Mouse (Mus musculus) layer of hippocampus, postnatal 10 days (tissue): ENCODE data around the gene Adamts9. TPM values are rescaled to one million over a fixed set of nuclear protein-coding genes. Genes with fewer than 3 reads are reported as not detected.

Source experiments
- DNase-seq, 2 experiments: peaks; one replicate each; pipeline ENCODE4 v3.0.0; 2021; ENCODE audit warnings: low spot score in 2 of 2
- total RNA-seq, 2 experiments: library from RNA; stranded (reverse); gene quantifications; 2 replicates each; pipeline ENCODE4 v1.2.3; 2021

Gene Adamts9
- total RNA-seq, 2 experiments from 2014 or later: 14.0 to 14.9 TPM

DNA sequence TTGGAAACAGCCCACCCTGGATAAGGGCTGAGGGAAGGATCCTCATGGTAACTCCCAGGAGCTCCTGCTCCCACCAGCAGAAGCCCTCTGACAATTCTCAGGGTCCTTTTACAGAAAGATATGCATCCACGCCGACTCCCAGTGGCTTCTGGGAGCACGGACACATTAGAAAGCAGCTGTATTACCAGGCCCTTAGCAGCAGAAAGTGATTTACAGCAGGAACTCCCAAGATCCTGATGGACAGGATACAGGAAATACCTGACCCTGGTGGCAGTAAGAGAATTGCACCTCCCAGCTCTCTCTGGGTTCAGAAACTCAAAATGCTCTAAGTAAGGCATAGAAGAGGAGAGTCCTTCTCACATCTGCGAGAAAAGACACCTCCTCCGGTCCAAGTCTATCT lies 15.0 kb downstream of the Adamts9 start:
- DNase-seq: no peak

DNA sequence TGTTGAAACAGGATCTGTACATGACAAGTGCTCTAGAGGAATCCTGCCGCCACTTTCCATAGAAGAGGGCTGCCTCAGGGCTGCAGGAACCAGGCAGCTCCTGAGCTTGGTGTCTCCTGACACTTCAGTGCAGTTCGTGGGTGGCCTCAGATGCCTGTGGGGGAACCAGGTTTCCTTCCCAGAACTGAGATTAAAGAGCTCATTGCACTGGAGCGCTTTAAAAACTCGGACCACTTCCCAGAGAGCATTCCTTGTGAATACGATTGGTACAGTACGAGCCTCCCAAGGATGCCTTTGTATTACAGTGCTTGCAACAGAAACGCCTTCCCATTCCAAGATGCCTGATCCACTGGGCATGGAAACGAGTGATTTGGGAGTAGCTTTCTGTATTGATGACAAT lies 18.8 kb downstream of the Adamts9 start:
- DNase-seq: no peak

DNA sequence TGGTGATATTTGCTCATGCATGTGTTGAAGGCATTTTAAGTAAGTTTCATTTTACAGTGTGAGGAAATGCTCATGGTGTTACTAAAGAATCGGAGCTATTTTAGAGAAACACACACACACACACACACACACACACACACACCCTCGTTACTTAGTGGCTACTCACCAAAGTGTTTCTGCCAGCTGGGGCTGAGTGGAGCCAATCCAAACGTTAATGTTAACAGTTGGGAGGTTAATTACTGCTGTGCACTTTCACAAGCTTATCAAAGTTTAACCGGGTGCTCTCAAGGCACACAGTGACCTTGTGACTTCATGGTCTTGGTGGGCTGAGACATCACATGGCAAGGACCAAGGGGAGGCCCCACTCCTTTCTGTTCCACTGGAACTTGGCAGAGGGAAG lies 21.4 kb downstream of the Adamts9 start:
- no peak for DNase-seq

DNA sequence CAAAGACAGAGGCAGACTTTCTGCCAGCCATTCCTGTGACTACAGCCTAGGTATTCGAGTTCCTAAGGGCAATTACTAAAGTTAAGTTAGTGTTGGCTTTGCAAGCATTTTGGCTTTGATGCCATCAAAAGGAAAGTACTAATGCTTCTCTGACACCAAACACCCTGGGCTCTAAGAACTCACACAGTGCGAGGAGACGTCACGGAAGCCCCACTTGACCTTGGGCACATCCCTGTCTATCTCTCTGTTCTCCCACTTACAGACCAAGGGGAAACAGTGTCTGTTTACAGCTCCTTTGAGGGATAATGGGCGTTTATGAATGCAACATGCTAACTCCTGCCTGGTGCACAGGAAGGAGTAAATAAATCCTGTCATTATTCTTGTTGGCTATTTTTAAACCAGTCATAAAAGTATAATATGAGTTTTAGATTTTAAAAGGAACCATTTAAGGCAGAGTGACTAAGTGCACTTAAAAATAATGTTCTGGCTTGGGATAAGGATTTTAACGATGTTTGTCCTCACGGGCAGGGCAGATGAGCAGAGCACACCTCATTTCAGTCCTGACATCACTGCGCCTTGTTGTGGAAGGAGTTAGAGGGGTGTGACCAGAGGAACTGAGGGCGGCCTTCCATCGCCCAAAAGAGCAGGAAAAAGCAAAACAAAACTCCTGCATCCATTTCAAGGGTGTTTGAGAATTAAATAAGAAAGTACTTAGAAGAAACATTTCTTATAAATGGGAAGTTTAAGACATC lies 22.2 kb downstream of the Adamts9 start:
- no peak for DNase-seq

DNA sequence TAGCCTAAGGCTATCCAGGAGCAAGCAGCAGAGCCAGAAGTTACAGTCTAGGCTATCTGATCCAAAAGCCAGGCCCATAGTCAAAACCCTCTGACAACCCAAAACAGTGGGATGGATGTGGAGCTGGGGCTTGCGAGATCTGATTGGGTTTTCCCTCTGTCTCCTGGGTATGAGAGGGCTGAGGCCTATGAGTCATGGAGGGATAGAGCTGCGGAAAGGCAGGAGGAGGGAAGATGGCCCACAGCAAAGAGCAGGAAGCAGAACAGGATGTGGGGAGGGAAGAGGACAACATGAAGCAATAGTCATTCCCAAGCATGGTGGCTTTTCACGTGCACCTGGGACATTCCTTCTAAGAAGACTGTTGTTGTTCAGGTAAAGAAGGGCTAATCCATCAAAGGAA lies 32.7 kb downstream of the Adamts9 start:
- DNase-seq: no peak

DNA sequence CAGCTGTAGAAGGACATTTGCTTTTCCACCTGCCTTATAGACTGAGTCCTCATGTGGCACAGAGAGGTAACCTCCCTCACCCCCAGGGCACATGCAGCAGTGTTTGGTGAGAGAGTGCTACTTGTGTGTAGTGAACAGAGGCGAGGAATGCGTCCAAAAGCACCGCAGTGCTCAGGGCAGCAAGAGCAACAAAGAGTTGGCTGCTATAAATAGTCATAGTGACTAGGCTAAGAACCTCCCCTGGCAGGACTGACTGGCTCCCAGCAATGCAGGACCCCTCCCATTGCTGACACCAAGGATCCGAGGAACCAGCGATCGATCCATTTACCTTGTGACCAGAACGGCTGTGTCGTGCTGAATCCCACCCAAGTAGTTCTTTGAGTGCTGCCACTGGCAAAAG lies 33.9 kb downstream of the Adamts9 start:
- no peak for DNase-seq

DNA sequence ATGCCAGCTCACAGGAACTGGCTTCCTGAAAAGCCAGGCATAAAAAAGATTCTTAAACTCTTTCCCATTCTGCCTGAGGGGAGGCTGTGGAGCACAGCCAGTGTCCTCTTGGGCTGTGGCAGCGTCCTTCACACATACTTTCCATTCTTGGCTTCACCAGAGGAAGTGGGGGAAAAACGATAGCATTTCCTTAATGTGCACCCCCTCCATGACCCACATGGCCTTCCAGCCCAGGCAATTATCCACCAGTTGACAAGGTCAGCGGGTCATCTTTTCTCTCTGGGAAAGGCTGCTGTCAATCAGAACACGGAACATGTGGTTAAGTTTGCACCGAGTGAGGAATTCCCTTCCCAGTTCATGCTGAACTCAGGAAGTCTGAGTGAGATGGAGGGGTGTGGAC lies 37.4 kb downstream of the Adamts9 start:
- no peak for DNase-seq

DNA sequence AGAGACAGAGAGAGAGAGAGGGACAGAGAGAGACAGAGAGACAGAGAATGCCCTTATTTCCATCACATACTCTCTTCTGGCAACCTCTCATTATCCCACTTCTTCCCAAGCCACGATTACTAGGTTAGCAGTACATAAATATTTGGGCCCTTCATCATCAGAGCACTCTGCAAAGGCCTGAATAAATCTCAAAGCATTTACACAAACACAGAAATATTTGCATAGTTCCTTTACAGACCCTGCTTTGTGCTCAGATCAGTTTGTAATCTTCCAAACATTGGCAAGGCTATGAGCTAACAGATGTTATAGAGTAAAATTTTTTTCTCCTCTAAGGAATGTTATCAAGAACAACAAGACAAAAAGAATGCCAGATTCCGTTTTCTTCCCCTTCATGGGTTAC lies 38.8 kb downstream of the Adamts9 start:
- DNase-seq: no peak

DNA sequence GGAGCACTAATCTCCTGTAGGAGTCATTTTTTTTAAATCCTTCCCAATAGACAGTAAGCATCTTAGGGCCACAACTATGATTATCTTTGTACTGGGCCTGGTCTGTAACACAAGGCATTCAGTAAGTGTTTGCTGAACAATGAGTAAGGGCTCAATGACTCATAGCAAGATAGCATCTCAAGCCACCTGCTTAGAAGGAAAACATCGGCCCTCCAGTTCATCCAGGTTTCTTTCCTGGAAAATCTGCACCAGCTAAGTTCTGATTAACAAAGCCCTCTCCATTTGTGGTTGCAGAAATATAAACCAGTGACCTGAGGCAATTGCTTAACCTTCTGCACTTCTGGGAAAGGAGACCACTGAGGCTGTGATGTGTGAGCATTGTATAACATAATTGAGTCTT lies 39.3 kb downstream of the Adamts9 start:
- DNase-seq: no peak

DNA sequence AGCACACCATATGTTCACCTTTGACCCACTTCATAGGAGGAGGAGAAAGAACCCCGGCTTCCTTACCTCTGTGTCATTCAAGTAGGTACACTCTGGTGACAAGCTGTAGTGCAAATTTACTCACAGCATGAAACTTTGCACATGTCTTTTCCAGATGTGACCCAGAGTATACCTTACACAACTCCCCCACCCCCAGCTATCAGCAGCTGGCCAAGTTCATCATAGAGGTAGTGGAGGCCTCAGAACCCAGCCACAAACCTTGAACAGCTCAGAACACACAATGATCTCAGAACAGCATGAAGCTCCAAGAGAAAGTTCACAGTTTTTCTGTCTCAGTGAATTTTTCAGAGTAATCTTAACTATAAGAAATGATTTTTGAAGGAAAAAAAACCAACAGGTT lies 51.8 kb downstream of the Adamts9 start:
- DNase-seq: no peak

DNA sequence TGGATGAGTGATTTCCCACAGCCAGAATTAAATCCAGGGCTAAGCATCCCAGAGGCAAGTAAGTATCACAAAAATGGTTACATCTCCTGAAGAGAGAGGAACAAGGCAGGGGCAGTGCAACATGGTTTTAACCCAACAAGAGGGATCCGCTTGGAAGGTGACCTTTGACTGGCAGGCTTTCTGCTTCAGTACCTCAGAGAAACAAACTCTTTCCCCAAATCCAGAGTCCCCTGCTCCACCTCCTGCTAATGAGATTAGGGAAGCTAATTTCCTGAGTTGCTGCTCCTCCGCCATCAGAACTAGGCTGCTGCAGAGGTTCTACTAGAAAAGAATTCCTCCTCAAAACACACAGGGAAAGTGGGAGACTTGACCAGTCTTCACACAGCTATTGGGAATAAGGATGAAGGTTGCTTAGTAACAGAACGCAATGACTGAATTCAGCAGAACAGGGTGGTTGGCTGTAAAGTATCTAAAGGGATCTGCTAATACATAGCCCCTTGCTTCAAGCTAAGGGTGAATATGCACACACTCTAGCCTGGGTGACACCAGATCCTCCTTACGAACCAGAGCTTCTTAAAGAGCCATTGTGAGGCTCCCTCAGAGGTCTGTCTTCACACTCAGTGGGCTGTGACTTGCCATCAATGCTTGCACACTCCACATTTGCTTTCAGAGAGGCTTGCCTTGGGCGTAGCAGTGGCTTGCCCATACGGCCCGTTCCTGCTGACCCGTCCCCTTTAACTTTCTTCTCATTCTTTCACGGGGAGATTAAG lies 60.0 kb downstream of the Adamts9 start:
- DNase-seq: no peak

DNA sequence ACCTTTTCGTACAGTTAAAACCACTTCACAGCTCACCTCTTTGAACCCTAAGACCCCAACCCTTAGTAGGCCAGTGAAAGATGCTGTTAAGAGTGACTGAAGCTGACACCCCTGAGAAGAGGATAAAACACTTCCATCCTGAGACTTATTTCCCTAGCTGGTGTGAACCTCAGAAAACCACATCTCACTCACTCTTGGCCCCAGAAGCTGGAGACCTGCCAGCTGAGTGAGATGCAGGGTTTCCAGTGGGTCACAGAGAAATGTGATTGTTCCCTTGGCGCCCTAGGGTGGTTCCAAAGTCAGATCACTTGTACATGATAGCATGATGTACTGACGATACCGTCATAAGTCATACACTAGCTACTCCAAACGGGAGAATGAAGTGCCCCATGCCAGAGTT lies 60.8 kb downstream of the Adamts9 start:
- DNase-seq: no peak

DNA sequence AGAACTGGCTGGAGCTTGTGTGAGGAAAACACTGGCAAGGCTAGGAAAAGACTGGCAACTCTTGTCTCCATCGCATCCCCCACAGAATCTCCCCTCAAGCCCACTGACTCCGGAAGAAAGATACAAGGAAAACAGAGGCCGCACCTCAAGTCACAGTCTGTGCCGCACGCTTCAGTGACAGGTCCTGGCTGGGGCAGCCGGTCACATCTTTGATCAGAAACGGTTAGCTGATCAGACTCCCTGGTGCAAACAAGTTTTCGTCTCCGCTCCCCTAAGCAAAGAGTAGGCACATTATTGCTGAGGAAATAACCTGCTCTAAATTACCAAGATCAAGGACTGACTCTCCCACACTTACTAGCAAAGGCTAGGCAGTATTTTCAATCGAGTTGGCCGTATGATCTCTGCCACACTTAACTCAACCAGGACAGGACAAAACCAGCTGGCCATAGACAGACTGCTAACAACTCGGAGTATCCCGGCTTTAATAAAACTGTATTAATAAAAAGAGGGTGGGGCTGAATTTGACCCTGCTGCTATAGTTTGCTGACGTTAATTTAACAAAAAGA lies 63.5 kb downstream of the Adamts9 start:
- DNase-seq: no peak

DNA sequence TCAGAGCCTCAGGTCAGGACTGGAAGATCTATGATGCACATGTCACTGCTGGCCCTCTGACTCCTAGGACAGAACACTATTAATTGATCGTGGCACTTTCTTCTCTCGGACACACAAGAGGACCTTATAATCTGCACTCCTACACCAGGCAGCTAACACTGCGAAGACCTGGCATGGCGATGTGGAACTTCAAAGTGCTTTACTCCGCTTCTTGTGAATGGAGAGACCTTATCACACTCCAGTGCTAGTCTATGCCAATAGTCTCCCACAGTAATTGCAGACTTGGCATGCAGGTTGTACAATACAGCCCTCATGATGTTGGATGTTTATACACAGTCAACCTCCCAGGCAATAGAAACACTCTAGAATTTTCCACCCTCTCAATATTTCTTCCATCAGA lies 64.5 kb downstream of the Adamts9 start:
- no peak for DNase-seq

DNA sequence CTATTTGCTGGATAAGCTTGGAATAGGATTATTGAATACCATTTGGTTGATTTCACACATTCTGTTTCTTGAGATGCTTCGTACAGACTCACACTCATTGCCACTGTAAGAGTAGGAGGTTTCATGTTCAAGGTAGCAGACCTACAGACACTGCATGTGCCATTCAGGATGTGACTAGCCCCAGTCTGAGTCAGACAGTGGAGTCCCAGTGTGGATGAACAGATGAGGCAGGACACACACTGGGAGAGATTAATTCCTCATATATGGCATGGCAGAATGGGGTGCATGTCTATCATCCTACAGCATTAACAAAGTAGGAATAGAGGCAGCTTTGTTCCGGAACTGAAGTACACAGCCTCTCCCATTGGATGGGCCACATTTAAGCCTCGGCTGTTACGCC lies 66.1 kb downstream of the Adamts9 start:
- DNase-seq: no peak

DNA sequence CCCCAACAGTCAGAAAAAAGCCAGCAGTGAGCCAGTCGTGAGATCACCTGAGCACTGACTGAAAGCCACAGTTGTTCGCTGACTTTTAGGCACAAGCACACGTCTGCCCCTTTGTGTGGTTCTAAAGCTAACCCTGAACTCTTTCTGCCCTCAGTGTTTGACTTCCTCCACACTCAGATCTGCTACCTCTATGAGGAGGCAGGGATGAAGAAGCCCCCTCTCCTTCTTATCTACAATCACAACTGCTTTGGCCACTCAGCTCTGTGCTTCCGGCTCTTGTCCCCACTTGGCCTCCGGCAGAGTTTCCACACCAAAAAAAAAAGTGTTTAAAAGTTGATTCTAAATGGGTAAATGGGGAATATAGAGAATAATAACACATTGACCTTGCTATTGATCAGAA lies 67.2 kb downstream of the Adamts9 start:
- DNase-seq: no peak

DNA sequence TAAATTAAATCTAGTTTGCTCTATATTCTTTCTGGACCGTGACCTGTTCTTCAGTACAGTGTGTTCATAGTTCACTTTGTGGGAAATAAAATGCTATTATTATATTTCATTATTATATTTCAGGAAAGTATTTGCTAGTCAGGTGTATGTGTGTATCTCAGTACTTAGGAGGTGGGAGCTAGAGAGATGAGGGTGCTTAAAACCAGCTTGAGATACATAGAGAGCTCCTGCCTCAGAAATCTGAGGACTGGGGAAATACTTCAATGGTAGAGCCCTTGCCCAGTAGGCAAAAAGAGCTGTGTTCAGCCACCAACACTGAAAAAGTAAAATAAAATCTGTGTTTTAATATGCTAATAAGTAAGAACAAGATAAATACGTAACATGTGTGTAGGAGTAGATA lies 68.0 kb downstream of the Adamts9 start:
- DNase-seq: no peak

DNA sequence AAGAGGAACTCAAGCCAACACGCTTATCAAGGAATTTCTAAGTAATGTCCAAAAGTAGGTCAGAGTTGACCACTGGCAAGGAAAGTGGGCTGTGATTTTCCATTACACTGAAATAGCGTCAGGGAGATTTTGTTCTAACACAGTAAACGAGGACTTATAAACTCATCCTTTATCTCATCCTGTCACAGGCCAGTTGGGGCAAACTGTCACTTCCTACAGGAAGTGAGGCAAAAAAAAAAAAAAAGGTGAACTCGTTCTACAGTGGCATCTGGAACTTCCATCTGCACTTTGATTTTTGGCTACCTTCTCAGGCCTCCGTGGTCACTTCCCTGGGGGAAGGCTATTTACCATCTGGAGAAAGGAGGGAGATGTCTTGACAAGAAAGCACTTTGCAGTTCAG lies 68.4 kb downstream of the Adamts9 start:
- no peak for DNase-seq

DNA sequence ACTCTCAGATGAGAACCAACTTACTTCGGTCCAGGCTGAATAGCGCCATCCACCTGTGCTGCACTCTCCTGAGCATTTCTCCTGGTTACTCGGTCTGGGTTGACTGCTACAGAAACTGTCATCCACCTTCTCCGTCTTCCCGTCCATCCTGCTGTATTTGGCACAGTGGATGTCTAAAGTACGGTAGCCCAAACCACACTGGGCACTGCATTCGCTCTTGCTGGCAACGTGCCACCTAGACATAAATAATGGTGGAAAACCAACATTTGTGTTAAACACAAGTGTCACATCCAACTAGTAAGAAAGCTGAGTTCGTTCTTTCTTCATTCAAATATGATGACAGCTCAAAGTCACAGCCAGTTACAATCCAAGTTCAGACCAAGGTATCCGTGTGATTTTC lies 70.5 kb downstream of the Adamts9 start:
- DNase-seq: no peak

DNA sequence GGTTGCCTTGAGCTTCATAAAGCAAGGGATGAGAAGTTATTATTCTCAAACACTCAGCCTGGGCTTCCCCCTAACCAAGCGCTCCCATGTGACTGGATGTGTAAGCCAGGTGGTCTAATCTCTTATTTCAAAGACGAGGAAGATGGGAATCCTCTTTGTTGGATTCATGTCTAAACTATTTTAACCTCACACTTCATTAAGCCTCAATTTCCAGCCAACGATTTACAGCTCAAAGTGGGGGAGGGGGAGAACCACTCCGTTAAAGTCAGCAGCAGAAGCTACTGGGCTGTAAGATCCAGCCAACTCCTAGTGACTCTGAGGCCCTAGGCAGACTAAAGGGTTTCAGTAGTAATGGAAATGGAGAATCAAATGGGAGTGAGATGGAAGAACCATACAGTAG lies 71.5 kb downstream of the Adamts9 start:
- no peak for DNase-seq

DNA sequence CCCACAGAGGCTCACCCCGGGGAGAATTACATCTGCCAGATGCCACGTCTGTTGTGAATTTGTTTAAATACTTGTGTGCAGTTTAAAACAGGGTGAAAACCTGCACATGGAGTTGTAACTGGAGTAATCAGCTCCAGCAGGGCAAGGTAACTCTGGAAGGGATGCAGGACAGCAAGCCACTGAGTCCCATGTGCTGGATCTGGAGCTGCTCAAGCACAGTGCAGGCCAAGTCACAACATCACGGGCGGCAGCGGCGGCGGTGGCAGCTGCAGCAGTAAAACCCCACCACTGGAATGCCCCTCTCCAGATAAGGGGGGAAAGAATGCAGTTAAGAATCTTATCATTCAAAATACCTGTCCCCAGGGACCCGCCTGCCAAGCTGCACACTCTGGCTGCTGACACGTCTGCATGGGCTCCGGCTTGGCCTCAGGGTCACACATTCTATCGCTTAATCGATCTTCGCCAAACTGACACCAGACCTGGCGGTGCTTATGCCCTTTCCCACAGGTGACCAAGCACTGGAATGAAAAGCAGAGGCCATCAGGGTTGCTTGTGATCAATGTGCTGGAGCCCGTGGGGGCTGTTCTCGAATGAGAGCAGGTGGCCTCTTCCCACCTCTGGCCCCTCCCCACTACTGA lies 73.6 kb downstream of the Adamts9 start:
- DNase-seq: no peak

DNA sequence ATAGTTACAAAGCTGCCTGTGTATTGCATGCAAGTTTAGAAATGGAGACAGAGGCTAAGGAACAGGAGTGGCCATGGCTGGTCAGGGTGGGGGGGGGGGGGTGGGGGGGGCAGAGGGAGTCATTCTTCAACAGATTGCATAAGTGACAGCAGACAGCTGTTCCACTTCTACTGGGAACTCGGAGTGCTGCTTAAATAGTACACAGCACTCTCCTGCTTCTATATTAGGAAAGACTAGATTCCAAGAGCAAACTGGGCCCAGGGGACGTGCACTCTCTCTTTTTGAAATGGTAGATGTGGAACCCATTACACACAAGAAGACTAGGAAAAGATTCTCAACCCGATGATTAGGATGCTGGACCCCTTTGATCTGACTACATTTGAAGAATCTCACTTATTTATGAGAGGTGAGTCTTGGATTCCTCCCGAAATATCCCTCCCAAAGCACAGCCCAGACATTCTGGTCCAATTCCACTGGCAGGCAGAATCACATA lies 74.2 kb downstream of the Adamts9 start, which contains the start of gene Gm15737:
TSS of gene Gm15737 (plus strand) at position 269 of the 493 bp plus-strand sequence.
- no peak for DNase-seq
